Mouse (Mus musculus) inflammation-experienced regulatory T-cells, adult 16 weeks (primary cell): ENCODE results near the gene Aars. TPM values are rescaled to one million over a fixed set of nuclear protein-coding genes. Genes with fewer than 3 reads are reported as not detected.

Source experiments
- polyA plus RNA-seq: library from polyadenylated mRNA; unstranded; fragments of 100-300 nt; shearing (Covaris generic); gene quantifications from one replicate; pipeline ENCODE4 v1.2.1, GENCODE M21; 2017

The Aars gene
- polyA plus RNA-seq: 60.9 TPM

DNA sequence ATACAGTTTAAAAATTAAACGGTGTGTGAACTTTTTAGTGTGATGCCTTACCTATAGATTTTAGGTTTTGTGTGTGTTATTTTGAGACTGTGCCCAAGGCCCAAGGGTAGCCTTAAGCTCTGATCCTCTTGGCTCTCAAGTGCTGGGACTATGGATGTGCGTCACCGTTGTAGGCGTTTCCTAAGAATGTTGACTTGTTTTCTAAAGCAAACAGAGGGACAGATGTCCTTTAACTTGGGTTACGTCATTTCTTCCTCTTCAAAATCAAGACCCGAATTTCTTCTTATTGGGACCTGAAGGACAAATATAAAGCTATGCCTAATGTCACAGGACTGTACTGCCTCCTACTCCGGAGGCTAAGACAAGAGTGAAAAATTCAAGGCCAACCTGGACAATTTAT, at the start of gene Aars:
Gene Aars (plus strand): TSS at position 229 of the 400 bp plus-strand sequence.

GRCm38 (mm10) chr8:110997547-110998531, 35.1 kb upstream of the Aars start, which contains the start of gene Ddx19a:
Gene Ddx19a (minus strand): TSS chr8:110997800.

GRCm38 (mm10) chr8:111031572-111031971, 1.4 kb upstream of the Aars start, which contains the start of gene Ddx19b:
Gene Ddx19b (minus strand): TSS chr8:111031751.

GRCm38 (mm10) chr8:111056158-111056663, 23.3 kb downstream of the Aars start, which contains the start of gene Exosc6:
Gene Exosc6 (plus strand): TSS chr8:111056339.

DNA sequence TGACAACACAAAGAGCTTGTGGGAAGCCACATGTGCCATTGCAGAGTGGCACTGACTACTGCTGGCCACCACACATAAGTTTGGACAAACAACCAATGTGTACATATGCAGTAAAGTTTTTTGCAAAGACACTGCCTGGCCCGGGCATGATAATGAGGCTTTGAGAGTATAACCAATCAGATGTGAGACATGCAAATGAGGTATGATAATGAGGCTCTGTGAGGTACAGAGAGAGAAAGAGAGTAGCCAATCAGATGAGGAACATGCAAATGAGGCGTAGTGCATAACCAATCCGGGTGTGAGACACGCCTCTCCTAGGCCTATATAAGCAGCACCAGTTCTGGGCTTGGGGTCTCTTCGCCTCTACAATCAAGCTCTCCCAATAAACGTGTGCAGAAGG, 59.4 kb downstream of the Aars start, which contains the start of gene Clec18a:
Gene Clec18a (minus strand): TSS at position 101 of the 400 bp plus-strand sequence.

GRCm38 (mm10) chr8:111093865-111094718, 61.1 kb downstream of the Aars start, which contains the start of gene Pdpr:
Gene Pdpr (plus strand): TSS chr8:111094630.

Other genes with a start within 250 kb of the Aars start
- gene Il34, start 227.2 kb upstream of the Aars start, polyA plus RNA-seq: not detected
- 88.0 TPM for gene Cog4, start 186.5 kb upstream of the Aars start, polyA plus RNA-seq
- 236 TPM for gene Sf3b3, start 186.4 kb upstream of the Aars start, polyA plus RNA-seq
- gene Fuk, start 130.7 kb upstream of the Aars start, polyA plus RNA-seq: 12.0 TPM
- 7.4 TPM for gene St3gal2, start 113.2 kb upstream of the Aars start, polyA plus RNA-seq
- 21.0 TPM for gene Ddx19a, start 35.3 kb upstream of the Aars start, polyA plus RNA-seq
- 19.4 TPM for gene Ddx19b, start 1.4 kb upstream of the Aars start, polyA plus RNA-seq
- gene Exosc6, start 23.2 kb downstream of the Aars start, polyA plus RNA-seq: not detected
- gene Clec18a, start 59.3 kb downstream of the Aars start, polyA plus RNA-seq: not detected
- gene Pdpr, start 61.5 kb downstream of the Aars start, polyA plus RNA-seq: 17.6 TPM
- gene Glg1, start 226.1 kb downstream of the Aars start, polyA plus RNA-seq: 46.6 TPM